Mouse (Mus musculus) ES-Bruce4 (cell line): Measurements from ENCODE around the gene Ppm1l. TPM values are rescaled to one million over a fixed set of nuclear protein-coding genes. Genes with fewer than 3 reads are reported as not detected.

Experiments used
- H3K27ac ChIP-seq: 2 replicates; pipeline ENCODE4 v1.5.1; 2012; ENCODE audit warnings: low read length, inconsistent platforms; ENCODE audit not compliant: insufficient read depth
- H3K27me3 ChIP-seq: 2 replicates; pipeline ENCODE4 v1.6.1; 2012; ENCODE audit warnings: mild to moderate bottlenecking, low read length, inconsistent platforms; ENCODE audit not compliant: control insufficient read depth, poor library complexity, insufficient read depth, severe bottlenecking
- H3K36me3 ChIP-seq: 2 replicates; pipeline ENCODE4 v1.6.1; 2012; ENCODE audit warnings: inconsistent platforms, mild to moderate bottlenecking, low read length, moderate library complexity; ENCODE audit not compliant: control insufficient read depth, poor library complexity, insufficient read depth, severe bottlenecking
- H3K4me1 ChIP-seq: one replicate; pipeline ENCODE4 v1.8.1; 2011; ENCODE audit warnings: low read length; ENCODE audit not compliant: control insufficient read depth, insufficient read depth
- H3K4me3 ChIP-seq: 2 replicates; pipeline ENCODE4 v1.5.1; 2011; ENCODE audit warnings: low read depth, mild to moderate bottlenecking, low read length
- H3K9ac ChIP-seq: 2 replicates; pipeline ENCODE4 v1.6.1; 2012; ENCODE audit warnings: low read depth, mild to moderate bottlenecking, inconsistent platforms; ENCODE audit not compliant: poor library complexity, severe bottlenecking
- H3K9me3 ChIP-seq: replicated peaks from 2 replicates; pipeline ENCODE4 v1.6.1; 2012; ENCODE audit warnings: mild to moderate bottlenecking, low read length, inconsistent platforms; ENCODE audit not compliant: control insufficient read depth, poor library complexity, insufficient read depth, severe bottlenecking
- CTCF ChIP-seq: IDR thresholded peaks from one replicate; pipeline ENCODE4 v1.8.1; 2011; ENCODE audit warnings: low read depth, low read length
- EP300 ChIP-seq: IDR thresholded peaks from 2 replicates; pipeline ENCODE4 v1.6.1; 2011; ENCODE audit warnings: low read depth, low read length; ENCODE audit not compliant: insufficient read depth
- POLR2A ChIP-seq: IDR thresholded peaks from one replicate; pipeline ENCODE4 v1.8.1; 2011; ENCODE audit warnings: low read length; ENCODE audit not compliant: insufficient read depth
- polyA plus RNA-seq: library from polyadenylated mRNA; stranded (reverse); fragments of >200 nt; gene quantifications from 2 replicates; pipeline ENCODE4 v1.2.4, GENCODE M21; 2011; ENCODE audit warnings: low read depth; ENCODE audit not compliant: missing spikeins, insufficient read depth, insufficient read length

The Ppm1l gene
- polyA plus RNA-seq, 1 experiment = 3.5 TPM

DNA sequence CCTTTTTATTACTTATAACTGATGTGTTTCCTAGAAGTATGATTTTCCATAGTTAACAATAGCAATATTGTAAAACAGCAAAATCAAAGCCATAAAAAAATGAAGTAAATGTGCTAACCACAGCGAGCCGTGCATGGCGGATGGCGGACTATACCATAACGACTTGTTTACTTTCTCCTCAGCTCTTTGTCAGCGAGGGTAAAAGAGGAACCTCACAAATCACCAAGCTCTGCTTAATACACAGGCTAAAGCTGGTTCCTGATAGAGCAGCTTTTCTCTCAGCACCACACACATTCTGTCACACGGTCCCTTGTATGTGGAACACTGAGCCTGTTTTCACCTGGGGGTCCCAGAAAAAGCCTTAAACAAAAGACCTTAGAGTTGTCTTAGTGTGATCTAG, 188.4 kb downstream of the Ppm1l start:
- H3K9ac ChIP-seq = no peak overlapping the region
- H3K27ac ChIP-seq = no peak overlapping the region
- no peak overlapping the region for H3K4me3 ChIP-seq
- TF ChIP-seq EP300 (no peak), POLR2A (no peak), CTCF (no peak)
- no peaks in the 10 kb centered on the region for H3K4me1 ChIP-seq
- no peaks in the 10 kb centered on the region for H3K36me3 ChIP-seq
- no peaks in the 10 kb centered on the region for H3K27me3 ChIP-seq
- H3K9me3 ChIP-seq = no peaks in the 10 kb centered on the region

DNA sequence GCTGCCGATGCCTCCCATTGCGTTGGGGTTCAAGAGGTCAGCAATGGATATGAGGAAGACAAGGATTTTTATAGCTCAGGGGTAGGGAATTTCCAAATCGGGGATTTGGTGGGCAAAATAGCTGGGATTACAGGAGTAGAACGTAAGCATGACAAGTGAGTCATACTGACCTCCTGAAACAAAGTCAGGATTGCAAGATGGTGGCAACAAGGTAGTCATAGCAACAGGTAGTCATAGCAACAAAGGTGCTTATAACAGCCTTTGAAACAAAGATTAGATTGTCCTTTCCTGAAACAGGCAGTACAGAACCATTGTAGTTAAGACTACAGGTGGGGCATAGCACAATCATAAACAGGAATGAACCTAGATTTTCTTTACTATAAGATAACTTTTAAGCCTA, 189.7 kb downstream of the Ppm1l start:
- no peaks in the 10 kb centered on the region for H3K36me3 ChIP-seq
- no peak overlapping the region for H3K27ac ChIP-seq
- no peak overlapping the region for H3K4me3 ChIP-seq
- no peaks in the 10 kb centered on the region for H3K9me3 ChIP-seq
- no peaks in the 10 kb centered on the region for H3K4me1 ChIP-seq
- TF ChIP-seq EP300 (no peak), CTCF (no peak), POLR2A (no peak)
- H3K9ac ChIP-seq = no peak overlapping the region
- no peaks in the 10 kb centered on the region for H3K27me3 ChIP-seq

DNA sequence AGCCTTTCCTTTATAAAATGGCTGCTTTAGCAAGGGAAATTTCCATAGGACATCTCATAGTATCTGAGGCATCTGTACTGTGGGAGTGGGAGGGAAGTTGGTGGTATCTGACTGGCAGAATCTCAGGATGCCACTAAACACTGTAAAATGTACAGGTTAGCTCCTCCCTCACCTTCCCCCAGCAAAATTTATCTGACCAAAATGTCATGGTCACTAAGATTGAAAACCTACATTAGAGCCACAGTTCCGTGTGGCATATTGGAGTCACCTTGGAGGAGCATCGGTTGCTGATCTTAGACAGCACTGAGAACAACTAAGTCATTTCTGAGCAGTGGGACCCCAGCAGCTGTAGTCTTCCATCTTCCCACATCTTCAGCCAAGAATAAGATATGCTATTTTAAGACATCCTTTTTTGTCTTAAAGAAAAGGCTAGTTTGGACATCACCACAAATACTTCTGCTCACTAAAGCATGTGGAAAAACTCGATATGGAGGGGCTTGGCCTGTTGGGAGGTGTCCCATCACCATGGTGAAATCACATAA, 192.8 kb downstream of the Ppm1l start:
- Histone ChIP-seq H3K4me1 (no peaks in the 10 kb centered on the region), H3K9me3 (no peaks in the 10 kb centered on the region), H3K4me3 (no peak overlapping the region), H3K9ac (no peak overlapping the region), H3K27ac (no peak overlapping the region), H3K36me3 (no peaks in the 10 kb centered on the region), H3K27me3 (no peaks in the 10 kb centered on the region)
- TF ChIP-seq POLR2A (no peak), EP300 (no peak), CTCF (no peak)

DNA sequence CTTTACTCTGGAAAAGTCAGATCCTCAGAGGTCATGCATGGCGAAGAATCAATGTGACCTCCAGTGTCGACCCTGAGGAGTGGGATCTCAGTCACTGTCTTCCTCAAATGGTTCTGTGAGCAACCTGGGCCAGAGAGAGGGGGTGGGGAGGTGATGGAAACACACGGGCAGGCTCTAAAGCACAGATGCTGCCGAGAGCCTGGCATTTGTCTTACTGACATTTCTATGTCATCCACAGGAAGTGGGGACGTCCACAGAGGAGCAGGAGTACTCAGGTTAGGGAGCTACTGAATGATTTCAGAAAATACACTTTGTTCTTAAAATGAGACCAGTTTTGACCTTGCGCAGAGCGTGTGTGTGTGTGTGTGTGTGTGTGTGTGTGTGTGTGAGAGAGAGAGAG, 195.2 kb downstream of the Ppm1l start:
- Histone ChIP-seq H3K9ac (no peak overlapping the region), H3K9me3 (no peaks in the 10 kb centered on the region), H3K27me3 (no peaks in the 10 kb centered on the region), H3K4me3 (no peak overlapping the region), H3K27ac (no peak overlapping the region), H3K4me1 (no peaks in the 10 kb centered on the region), H3K36me3 (no peaks in the 10 kb centered on the region)
- TF ChIP-seq EP300 (no peak), POLR2A (no peak), CTCF (no peak)

DNA sequence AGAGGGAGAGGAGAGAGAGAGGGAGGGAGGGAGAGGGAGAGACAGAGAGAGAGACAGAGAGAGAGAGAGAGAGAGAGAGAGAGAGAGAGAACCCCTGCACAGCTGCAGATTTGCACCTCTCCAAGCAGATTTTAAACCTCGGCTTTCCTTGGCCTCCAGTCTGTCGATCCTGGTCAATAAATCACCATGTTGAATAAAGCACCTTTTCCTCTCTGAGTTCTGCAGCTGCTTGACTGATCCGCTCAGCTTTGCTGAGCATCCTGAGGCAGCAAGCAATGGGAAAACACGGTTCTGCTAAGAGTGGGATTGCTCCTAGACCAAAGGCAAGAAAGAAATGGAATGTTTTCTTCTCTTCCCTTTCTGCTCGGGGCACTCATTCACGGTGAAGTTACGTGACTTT, 195.7 kb downstream of the Ppm1l start:
- no peaks in the 10 kb centered on the region for H3K4me1 ChIP-seq
- TF ChIP-seq EP300 (no peak), CTCF (no peak), POLR2A (no peak)
- no peak overlapping the region for H3K4me3 ChIP-seq
- no peak overlapping the region for H3K9ac ChIP-seq
- H3K36me3 ChIP-seq = no peaks in the 10 kb centered on the region
- H3K27ac ChIP-seq = no peak overlapping the region
- no peaks in the 10 kb centered on the region for H3K9me3 ChIP-seq
- no peaks in the 10 kb centered on the region for H3K27me3 ChIP-seq

DNA sequence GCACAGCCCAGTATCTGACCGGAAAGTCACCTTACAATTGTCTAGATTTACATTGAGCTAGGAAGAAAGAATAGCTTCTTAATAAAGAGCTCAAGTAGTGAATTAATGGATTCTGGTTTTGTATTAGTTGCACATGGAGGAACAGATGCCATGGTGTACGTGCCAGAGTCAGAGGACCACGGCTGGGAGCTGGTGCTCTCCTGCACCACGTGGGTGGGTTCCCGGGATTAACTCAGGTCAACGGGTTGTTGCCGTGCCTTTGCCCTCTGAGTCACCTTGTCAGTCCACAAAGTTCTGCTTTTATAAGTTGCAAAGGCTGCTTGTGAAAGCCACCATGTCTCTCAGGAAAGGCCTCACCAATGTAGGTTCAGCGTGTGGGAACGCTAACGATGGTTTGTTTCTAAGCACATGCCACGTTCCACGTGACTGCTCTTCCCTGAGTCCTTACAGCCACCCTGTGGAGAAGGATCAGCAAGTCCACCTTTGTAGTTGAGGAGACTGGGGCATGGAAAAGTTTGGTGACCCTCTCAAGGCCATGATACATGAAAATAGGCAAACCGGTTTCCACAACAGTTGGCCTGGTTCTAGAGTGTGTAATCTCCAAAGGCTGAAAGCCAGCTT, 199.2 kb downstream of the Ppm1l start:
- Histone ChIP-seq H3K27me3 (no peaks in the 10 kb centered on the region), H3K36me3 (no peaks in the 10 kb centered on the region), H3K9ac (no peak overlapping the region), H3K4me1 (no peaks in the 10 kb centered on the region), H3K4me3 (no peak overlapping the region), H3K9me3 (no peaks in the 10 kb centered on the region), H3K27ac (no peak overlapping the region)
- TF ChIP-seq POLR2A (no peak), EP300 (no peak), CTCF (no peak)
